Mouse (Mus musculus): ENCODE results near the gene Fmo1. TPM values are rescaled to one million over a fixed set of nuclear protein-coding genes. Genes with fewer than 3 reads are reported as not detected.
"Not testable (repeated sequence)": the region's sequence is repeated elsewhere in the genome, so short reads cannot be mapped to it uniquely, and the experiment has no call there.

The Fmo1 gene
- total and polyA plus RNA-seq, 3 experiments = 1.8 TPM; not detected in 2

DNA sequence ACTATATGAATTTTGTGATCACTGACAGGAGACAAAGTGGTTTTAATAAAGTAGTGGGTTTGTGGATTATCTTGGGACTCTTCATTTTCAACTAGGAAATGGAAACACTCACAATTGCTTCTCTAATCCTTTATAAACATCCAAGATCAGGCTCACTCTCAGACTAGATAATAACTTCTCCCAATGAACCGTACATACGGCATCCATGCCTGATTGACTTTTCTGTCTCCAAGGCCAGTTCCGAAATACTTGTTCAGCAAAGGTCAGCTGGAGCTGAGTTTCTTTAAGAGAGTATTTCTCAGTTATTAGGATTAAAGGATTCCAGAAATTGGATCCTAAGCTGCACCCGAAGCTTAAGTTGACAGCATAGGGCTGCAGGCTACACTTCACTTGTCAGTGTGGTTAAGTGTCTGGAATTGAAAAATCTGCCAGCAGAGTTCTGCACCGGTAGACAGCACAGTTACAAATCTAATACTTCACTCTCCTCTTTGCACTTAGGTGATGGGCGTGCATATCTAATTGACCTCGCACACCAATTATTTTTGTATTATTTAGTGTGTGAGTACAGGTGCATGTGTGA is 82.7 kb downstream of the Fmo1 start:
- DNase-seq (ENCODE audit: low read depth, low spot score) = no peak
- Histone ChIP-seq H3K4me3 (ENCODE audit: control insufficient read depth in 1 of 2, insufficient read depth in 1 of 2, low read depth in 2 of 2, low read length in 2 of 2) (no peak overlapping the region), H3K36me3 (ENCODE audit: control insufficient read depth in 1 of 2, insufficient read depth in 2 of 2, low read length in 2 of 2) (no peaks in the 10 kb centered on the region), H3K9me3 (replicated peaks; ENCODE audit: insufficient read depth, low read length) (no peaks in the 10 kb centered on the region), H3K9ac (ENCODE audit: control insufficient read depth, low read depth, low read length, poor library complexity, severe bottlenecking) (no peak overlapping the region), H3K79me2 (ENCODE audit: control insufficient read depth, insufficient read depth, low read length, poor library complexity) (no peaks in the 10 kb centered on the region), H3K27ac (ENCODE audit: control insufficient read depth, low read depth, low read length) (no peak overlapping the region), H3K27me3 (ENCODE audit: control insufficient read depth in 1 of 2, insufficient read depth in 2 of 2, low read length in 2 of 2) (peaks cover 0 to under 1% of the 10 kb centered on the region in 2 experiments; a peak in 1 of 4 replicates), H3K4me1 (ENCODE audit: control insufficient read depth in 1 of 2, insufficient read depth in 2 of 2, low read length in 2 of 2) (no peaks in the 10 kb centered on the region)
- TF ChIP-seq MYC (IDR thresholded peaks at IDR 0.05; ENCODE audit: low read depth, low read length) (no peak), SMC3 (IDR thresholded peaks at IDR 0.05; ENCODE audit: low read depth, low read length) (no peak), POLR2AphosphoS5 (IDR thresholded peaks at IDR 0.05; ENCODE audit: borderline replicate concordance, low read depth, low read length) (no peak), ELF1 (IDR thresholded peaks at IDR 0.05; ENCODE audit: low read depth, low read length) (no peak), GATA1 (IDR thresholded peaks at IDR 0.05; ENCODE audit: low read depth, low read length) (no peak), TAL1 (IDR thresholded peaks at IDR 0.05; ENCODE audit: low read length) (no peak)

DNA sequence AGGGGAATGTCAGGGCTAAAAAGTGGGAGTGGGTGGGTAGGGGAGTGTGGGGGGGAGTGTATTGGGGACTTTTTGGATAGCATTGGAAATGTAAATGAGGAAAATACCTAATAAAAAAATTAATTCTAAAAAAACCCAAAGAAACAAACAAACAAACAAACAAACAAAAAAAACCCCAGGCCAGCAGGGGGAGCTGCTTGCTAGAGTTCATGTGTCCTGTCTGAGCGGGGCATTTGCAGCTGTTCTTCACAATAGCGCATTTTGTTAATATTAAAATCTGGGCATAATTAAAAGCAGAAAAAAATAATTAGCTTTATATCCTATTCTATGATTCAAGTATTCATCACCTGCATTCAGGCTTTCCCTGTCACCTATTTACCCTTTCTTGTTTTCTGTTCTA is 85.4 kb downstream of the Fmo1 start:
- DNase-seq (ENCODE audit: low read depth, low spot score); H3K4me1 ChIP-seq (ENCODE audit: control insufficient read depth in 1 of 2, insufficient read depth in 2 of 2, low read length in 2 of 2); H3K79me2 ChIP-seq (ENCODE audit: control insufficient read depth, insufficient read depth, low read length, poor library complexity); H3K27ac ChIP-seq (ENCODE audit: control insufficient read depth, low read depth, low read length); H3K27me3 ChIP-seq (ENCODE audit: control insufficient read depth in 1 of 2, insufficient read depth in 2 of 2, low read length in 2 of 2); H3K36me3 ChIP-seq (ENCODE audit: control insufficient read depth in 1 of 2, insufficient read depth in 2 of 2, low read length in 2 of 2); H3K9ac ChIP-seq (ENCODE audit: control insufficient read depth, low read depth, low read length, poor library complexity, severe bottlenecking); H3K4me3 ChIP-seq (ENCODE audit: control insufficient read depth in 1 of 2, insufficient read depth in 1 of 2, low read depth in 2 of 2, low read length in 2 of 2); H3K9me3 ChIP-seq (replicated peaks; ENCODE audit: insufficient read depth, low read length): not testable (repeated sequence)

Other genes with a start within 250 kb of the Fmo1 start
- not detected in 2 replicates for gene Myoc, start 227.5 kb downstream of the Fmo1 start, total RNA-seq (2012; rRNA removed)
- not detected for gene Myoc, start 227.5 kb downstream of the Fmo1 start, polyA plus RNA-seq (2012; ENCODE audit: insufficient read depth in 1 of 2, insufficient read length in 2 of 2, low read depth in 1 of 2, low replicate concordance in 2 of 2, missing spikeins in 1 of 2)
- not detected in 2 replicates for gene Myocos, start 208.4 kb downstream of the Fmo1 start, total RNA-seq (2012; rRNA removed)
- gene Myocos, start 208.4 kb downstream of the Fmo1 start, polyA plus RNA-seq (2012; ENCODE audit: insufficient read depth in 1 of 2, insufficient read length in 2 of 2, low read depth in 1 of 2, low replicate concordance in 2 of 2, missing spikeins in 1 of 2) = not detected
- gene Prrc2c, start 126.1 kb downstream of the Fmo1 start, total RNA-seq (2012; rRNA removed) = 55.5 and 67.7 TPM in 2 replicates
- 100 to 1,000 TPM; 142 to 343 TPM for gene Prrc2c, start 126.1 kb downstream of the Fmo1 start, polyA plus RNA-seq (2012; ENCODE audit: insufficient read depth in 1 of 2, insufficient read length in 2 of 2, low read depth in 1 of 2, low replicate concordance in 2 of 2, missing spikeins in 1 of 2)
- gene Fmo4, start 52.6 kb downstream of the Fmo1 start, total RNA-seq (2012; rRNA removed) = not detected in 2 replicates
- gene Fmo4, start 52.6 kb downstream of the Fmo1 start, polyA plus RNA-seq (2012; ENCODE audit: insufficient read depth in 1 of 2, insufficient read length in 2 of 2, low read depth in 1 of 2, low replicate concordance in 2 of 2, missing spikeins in 1 of 2) = not detected
- not detected in 2 replicates for gene Fmo2, start 32.1 kb upstream of the Fmo1 start, total RNA-seq (2012; rRNA removed)
- not detected for gene Fmo2, start 32.1 kb upstream of the Fmo1 start, polyA plus RNA-seq (2012; ENCODE audit: insufficient read depth in 1 of 2, insufficient read length in 2 of 2, low read depth in 1 of 2, low replicate concordance in 2 of 2, missing spikeins in 1 of 2)
- gene Fmo6, start 70.9 kb upstream of the Fmo1 start, total RNA-seq (2012; rRNA removed) = not detected in 2 replicates
- gene Fmo6, start 70.9 kb upstream of the Fmo1 start, polyA plus RNA-seq (2012; ENCODE audit: insufficient read depth in 1 of 2, insufficient read length in 2 of 2, low read depth in 1 of 2, low replicate concordance in 2 of 2, missing spikeins in 1 of 2) = not detected
- not detected in 2 replicates for gene Fmo3, start 117.9 kb upstream of the Fmo1 start, total RNA-seq (2012; rRNA removed)
- gene Fmo3, start 117.9 kb upstream of the Fmo1 start, polyA plus RNA-seq (2012; ENCODE audit: insufficient read depth in 1 of 2, insufficient read length in 2 of 2, low read depth in 1 of 2, low replicate concordance in 2 of 2, missing spikeins in 1 of 2) = not detected
- gene Mroh9, start 219.1 kb upstream of the Fmo1 start, total RNA-seq (2012; rRNA removed) = not detected in 2 replicates
- not detected for gene Mroh9, start 219.1 kb upstream of the Fmo1 start, polyA plus RNA-seq (2012; ENCODE audit: insufficient read depth in 1 of 2, insufficient read length in 2 of 2, low read depth in 1 of 2, low replicate concordance in 2 of 2, missing spikeins in 1 of 2)